In genomic region chr15:78839744-78840143, GRCm38 (mm10) we compare ENCODE assay signal across 9 mouse cellular contexts. TPM values are rescaled to one million over a fixed set of nuclear protein-coding genes. Genes with fewer than 3 reads are reported as not detected.
DNase-seq lines count a peak whose midpoint lies in the region; ATAC-seq and TF ChIP-seq lines count a peak whose summit lies in the region.
"Had no signal": no experiment of that assay in that cellular context is flagged by ENCODE, and none has a peak within 500 bp of the region (broad histone marks: within the 10 kb centered on the region; RNA-seq: fewer than 3 reads in every experiment).

No protein-coding gene starts in this region.

- ATAC-seq in lung, postnatal 0 days = no peak
- ATAC-seq in intestine, embryonic 15.5 days = no peak
- ATAC-seq in stomach, embryonic 14.5 days (ENCODE audit: insufficient number of reproducible peaks, insufficient read depth, low FRiP score, low read depth) = no peak

- intact Hi-C loops in left cerebral cortex, postnatal 25 days (cut with DNase I) = no loop called here

- H3K9me3 ChIP-seq in lung, postnatal 0 days (ENCODE audit: low read length) = no peaks in the 10 kb centered on the region
- H3K9me3 ChIP-seq in intestine, embryonic 15.5 days = no peaks in the 10 kb centered on the region
- no peaks in the 10 kb centered on the region for H3K9me3 ChIP-seq in stomach, embryonic 14.5 days (ENCODE audit: control insufficient read depth, low read depth, low read length)

- TF ChIP-seq CTCF in lung, postnatal 0 days (IDR thresholded peaks at IDR 0.05) = no peak

- H3K9ac ChIP-seq in lung, postnatal 0 days (replicated peaks; ENCODE audit: low read depth) = no peak overlapping the region
- no peak overlapping the region for H3K9ac ChIP-seq in intestine, embryonic 15.5 days
- H3K9ac ChIP-seq in stomach, embryonic 14.5 days (replicated peaks; ENCODE audit: low read depth, low read length) = no peak overlapping the region

- no peaks in the 10 kb centered on the region for H3K36me3 ChIP-seq in lung, postnatal 0 days (ENCODE audit: insufficient read depth, low read length)
- no peaks in the 10 kb centered on the region for H3K36me3 ChIP-seq in intestine, embryonic 15.5 days
- no peaks in the 10 kb centered on the region for H3K36me3 ChIP-seq in stomach, embryonic 14.5 days (ENCODE audit: control insufficient read depth, insufficient read depth, low read length)

- 13% methylated on average over 2 of the region's 2 CpGs for WGBS in lung, postnatal 0 days
- WGBS in intestine, embryonic 15.5 days = 26% methylated on average over 2 of the region's 2 CpGs
- 4% methylated on average over 2 of the region's 2 CpGs for WGBS in stomach, embryonic 14.5 days

- DNase-seq in embryo, embryonic 10 days (ENCODE audit: low spot score) = peak; percentile 81
- no peak for DNase-seq in embryo, embryonic 9.5 days (ENCODE audit: extremely low spot score)
- peak; percentile 54 for DNase-seq in lung, postnatal 0 days (ENCODE audit: low spot score)
- no peak for DNase-seq in lung, postnatal 25 days (ENCODE audit: low spot score)
- no peak for DNase-seq in thymus, postnatal 0 days (ENCODE audit: low spot score)
- DNase-seq in left cerebral cortex, postnatal 25 days (ENCODE audit: low spot score in 2 of 2) = no peak

- H3K27me3 ChIP-seq in lung, postnatal 0 days (replicated peaks; ENCODE audit: insufficient read depth, low read length) = no peaks in the 10 kb centered on the region
- H3K27me3 ChIP-seq in intestine, embryonic 15.5 days (replicated peaks) = no peaks in the 10 kb centered on the region
- H3K27me3 ChIP-seq in stomach, embryonic 14.5 days (ENCODE audit: control insufficient read depth, insufficient read depth, low read length) = no peaks in the 10 kb centered on the region

- no peak for TF ChIP-seq EP300 in lung, postnatal 0 days (IDR thresholded peaks at IDR 0.05)

- H3K4me2 ChIP-seq in lung, postnatal 0 days (replicated peaks; ENCODE audit: low read depth, low read length) = no peak overlapping the region
- no peak overlapping the region for H3K4me2 ChIP-seq in intestine, embryonic 15.5 days (replicated peaks)
- H3K4me2 ChIP-seq in stomach, embryonic 14.5 days (replicated peaks; ENCODE audit: low read depth, low read length) = no peak overlapping the region

- peak overlapping the region; percentile 48 for H3K27ac ChIP-seq in lung, postnatal 0 days (ENCODE audit: low read length)
- H3K27ac ChIP-seq in intestine, embryonic 15.5 days = peak overlapping the region; percentile 68
- peak overlapping the region; percentile 80 for H3K27ac ChIP-seq in stomach, embryonic 14.5 days (ENCODE audit: low read length)
- H3K27ac ChIP-seq: layer of hippocampus, adult 2 months had no signal

- H3K4me1 ChIP-seq in lung, postnatal 0 days (ENCODE audit: insufficient read depth, low read depth, low read length) = peaks cover 25% of the 10 kb centered on the region; the same call in 1 of the 2 replicates
- H3K4me1 ChIP-seq in intestine, embryonic 15.5 days (replicated peaks) = peaks cover 60% of the 10 kb centered on the region
- peaks cover 46% of the 10 kb centered on the region for H3K4me1 ChIP-seq in stomach, embryonic 14.5 days (ENCODE audit: control insufficient read depth, insufficient read depth, low read length)

- H3K4me3 ChIP-seq in lung, postnatal 0 days (ENCODE audit: low read depth, low read length) = no peak overlapping the region
- no peak overlapping the region for H3K4me3 ChIP-seq in intestine, embryonic 15.5 days (replicated peaks)
- H3K4me3 ChIP-seq in stomach, embryonic 14.5 days (ENCODE audit: low read depth, low read length) = no peak overlapping the region
- H3K4me3 ChIP-seq: layer of hippocampus, adult 2 months had no signal

RNA-seq across cellular contexts. Expression of gene Cdc42ep1, which starts 2.7 kb away (rescaled TPM):
- 107 and 109 TPM in 2 replicates for polyA plus RNA-seq in lung, postnatal 0 days (2015; fragmentation: Nextera tagmentation; extraction: Ambion mirVana)
- 44.0 and 47.5 TPM in 2 replicates for polyA plus RNA-seq in intestine, embryonic 15.5 days (2015; fragmentation: Nextera tagmentation; extraction: Ambion mirVana)
- polyA plus RNA-seq in stomach, embryonic 14.5 days (2014; fragmentation: Nextera tagmentation; extraction: Ambion mirVana) = 40.7 and 41.7 TPM in 2 replicates
- polyA plus RNA-seq in thymus, postnatal 0 days (2015; fragmentation: Nextera tagmentation; extraction: Ambion mirVana) = 3.9 and 4.0 TPM in 2 replicates
- total RNA-seq in left cerebral cortex, postnatal 25 days (2021) = 10 to 100 TPM; 11.9 to 13.2 TPM

RNA-seq across cellular contexts. Expression of gene Lgals2, which starts 15.6 kb away (rescaled TPM):
- polyA plus RNA-seq in lung, postnatal 0 days (2015; fragmentation: Nextera tagmentation; extraction: Ambion mirVana) = 1.6 and 2.4 TPM in 2 replicates
- 1,110 and 1,149 TPM in 2 replicates for polyA plus RNA-seq in intestine, embryonic 15.5 days (2015; fragmentation: Nextera tagmentation; extraction: Ambion mirVana)
- 30.0 and 39.7 TPM in 2 replicates for polyA plus RNA-seq in stomach, embryonic 14.5 days (2014; fragmentation: Nextera tagmentation; extraction: Ambion mirVana)
- polyA plus RNA-seq in thymus, postnatal 0 days (2015; fragmentation: Nextera tagmentation; extraction: Ambion mirVana) = 3.3 and 5.1 TPM in 2 replicates
- total RNA-seq in left cerebral cortex, postnatal 25 days (2021) = not detected
- total RNA-seq: layer of hippocampus, adult 2 months had no signal

RNA-seq across cellular contexts. Expression of gene Card10, which starts 36.9 kb away (rescaled TPM):
- 7.5 and 8.3 TPM in 2 replicates for polyA plus RNA-seq in lung, postnatal 0 days (2015; fragmentation: Nextera tagmentation; extraction: Ambion mirVana)
- polyA plus RNA-seq in intestine, embryonic 15.5 days (2015; fragmentation: Nextera tagmentation; extraction: Ambion mirVana) = 6.9 and 7.3 TPM in 2 replicates
- 6.5 and 7.6 TPM in 2 replicates for polyA plus RNA-seq in stomach, embryonic 14.5 days (2014; fragmentation: Nextera tagmentation; extraction: Ambion mirVana)
- polyA plus RNA-seq in thymus, postnatal 0 days (2015; fragmentation: Nextera tagmentation; extraction: Ambion mirVana) = 2.6 and 2.8 TPM in 2 replicates
- 1 to 10 TPM; 3.9 to 4.2 TPM for total RNA-seq in left cerebral cortex, postnatal 25 days (2021)

RNA-seq across cellular contexts. Expression of gene Gga1, which starts 37.2 kb away (rescaled TPM):
- polyA plus RNA-seq in lung, postnatal 0 days (2015; fragmentation: Nextera tagmentation; extraction: Ambion mirVana) = 49.7 and 51.5 TPM in 2 replicates
- polyA plus RNA-seq in intestine, embryonic 15.5 days (2015; fragmentation: Nextera tagmentation; extraction: Ambion mirVana) = 47.6 and 51.7 TPM in 2 replicates
- 38.2 and 40.4 TPM in 2 replicates for polyA plus RNA-seq in stomach, embryonic 14.5 days (2014; fragmentation: Nextera tagmentation; extraction: Ambion mirVana)
- polyA plus RNA-seq in thymus, postnatal 0 days (2015; fragmentation: Nextera tagmentation; extraction: Ambion mirVana) = 42.4 and 42.5 TPM in 2 replicates
- total RNA-seq in left cerebral cortex, postnatal 25 days (2021) = 10 to 100 TPM; 58.0 to 61.2 TPM

RNA-seq across cellular contexts. Expression of gene Gm49510, which starts 59.7 kb away (rescaled TPM):
- 0.10 and 0.42 TPM in 2 replicates for polyA plus RNA-seq in lung, postnatal 0 days (2015; fragmentation: Nextera tagmentation; extraction: Ambion mirVana)
- polyA plus RNA-seq in intestine, embryonic 15.5 days (2015; fragmentation: Nextera tagmentation; extraction: Ambion mirVana) = 0.23 and 0.42 TPM in 2 replicates
- polyA plus RNA-seq in stomach, embryonic 14.5 days (2014; fragmentation: Nextera tagmentation; extraction: Ambion mirVana) = 0.21 TPM in 1 of 2 replicates, not detected in the other
- 0.10 and 0.32 TPM in 2 replicates for polyA plus RNA-seq in thymus, postnatal 0 days (2015; fragmentation: Nextera tagmentation; extraction: Ambion mirVana)
- total RNA-seq in left cerebral cortex, postnatal 25 days (2021) = under 1 TPM; 0.48 to 0.73 TPM

Comparison
In these comparisons a context has a peak if more than half of its experiments do, and no peak if none do; other contexts are left out.
1. DNase-seq: peak in embryo, embryonic 10 days (single experiment) and lung, postnatal 0 days (single experiment); none in embryo, embryonic 9.5 days (single experiment), lung, postnatal 25 days (single experiment), thymus, postnatal 0 days (single experiment) and left cerebral cortex, postnatal 25 days (0 of 2).
2. RNA of gene Lgals2, which starts 15.6 kb away (polyA plus RNA-seq): 1,110 to 1,149 TPM in intestine, embryonic 15.5 days; 30.0 to 39.7 TPM in stomach, embryonic 14.5 days, 3.3 to 5.1 TPM in thymus, postnatal 0 days and 1.6 to 2.4 TPM in lung, postnatal 0 days; every median in the first group is over 10 times any median in the second.
3. Peak in every context shown above with its lines, with median percentiles within 50 percentile points of each other: H3K27ac ChIP-seq.